Mouse (Mus musculus) adrenal gland, postnatal 25 days (tissue): ENCODE data around the gene Dgkg. TPM values are rescaled to one million over a fixed set of nuclear protein-coding genes. Genes with fewer than 3 reads are reported as not detected.

Experiments used
- DNase-seq: peaks from one replicate; pipeline ENCODE4 v3.0.0; 2021; ENCODE audit warnings: mixed read lengths
- total RNA-seq: library from RNA; stranded (reverse); gene quantifications from 2 replicates; pipeline ENCODE4 v1.2.3, GENCODE M21; 2021

The Dgkg gene
- total RNA-seq, 1 experiment from 2014 or later, result 3.6 TPM

GRCm38 (mm10) chr16:22645256-22645655 lies 11.8 kb downstream of the Dgkg start:
- DNase-seq, result no peak

DNA sequence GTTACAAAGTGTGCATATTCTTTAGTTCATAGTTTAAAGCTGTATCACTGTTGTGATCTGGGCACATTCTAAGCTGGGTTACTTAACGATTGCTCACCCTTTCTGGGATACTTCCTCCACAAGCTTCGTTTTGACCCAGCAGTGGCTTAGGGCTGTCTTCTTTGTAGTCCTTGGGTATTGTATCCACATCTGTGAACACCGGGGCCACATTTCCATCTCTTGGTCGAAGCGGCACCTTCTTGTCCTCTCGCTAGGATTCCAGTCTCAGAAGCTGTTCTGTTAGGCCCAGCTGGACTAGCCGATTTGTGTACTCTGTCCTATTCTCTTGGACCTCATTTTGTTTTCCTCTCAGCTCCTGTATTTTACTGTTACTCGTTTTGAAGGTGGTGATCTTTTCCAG lies 13.6 kb downstream of the Dgkg start:
- no peak for DNase-seq

DNA sequence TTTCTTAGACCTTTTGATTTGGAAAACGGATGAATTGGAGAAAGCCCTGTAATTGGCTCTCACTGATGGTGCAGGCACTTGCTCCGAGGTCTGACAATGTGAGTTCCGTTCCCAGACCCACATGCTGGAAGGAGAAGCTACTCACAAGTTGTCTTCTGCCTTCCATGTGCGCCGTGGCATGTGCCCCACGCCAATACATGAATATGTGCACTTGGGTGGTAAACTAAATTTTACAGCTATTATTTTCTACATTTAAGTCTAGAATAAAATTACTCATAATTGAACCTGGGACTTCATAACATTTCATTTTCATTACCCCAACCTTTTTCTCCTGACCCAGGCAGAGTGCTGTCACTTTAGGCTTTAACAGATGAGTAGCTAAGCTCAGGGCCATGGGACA lies 14.1 kb downstream of the Dgkg start:
- no peak for DNase-seq

GRCm38 (mm10) chr16:22642054-22642453 lies 15.0 kb downstream of the Dgkg start:
- no peak for DNase-seq

DNA sequence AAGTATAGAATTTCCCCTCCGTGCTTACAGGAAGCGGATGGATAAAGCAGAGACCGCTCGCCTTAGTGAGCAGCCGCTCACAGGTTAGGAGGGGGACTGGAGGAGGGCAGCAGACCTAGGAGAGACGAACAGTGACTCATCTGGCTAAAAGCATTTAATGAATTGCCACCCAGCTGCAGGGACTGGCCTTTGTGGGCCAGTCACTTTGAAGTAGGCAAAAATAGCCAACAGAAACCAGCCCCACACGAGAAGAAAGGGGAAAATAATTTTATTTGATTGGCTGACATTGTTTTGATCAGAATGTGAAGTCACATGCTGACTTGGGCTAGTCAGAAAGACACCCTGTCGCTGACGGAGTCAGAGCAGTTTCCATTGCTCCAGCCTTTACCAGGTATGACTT lies 15.4 kb downstream of the Dgkg start:
- DNase-seq, result peak; percentile 5

DNA sequence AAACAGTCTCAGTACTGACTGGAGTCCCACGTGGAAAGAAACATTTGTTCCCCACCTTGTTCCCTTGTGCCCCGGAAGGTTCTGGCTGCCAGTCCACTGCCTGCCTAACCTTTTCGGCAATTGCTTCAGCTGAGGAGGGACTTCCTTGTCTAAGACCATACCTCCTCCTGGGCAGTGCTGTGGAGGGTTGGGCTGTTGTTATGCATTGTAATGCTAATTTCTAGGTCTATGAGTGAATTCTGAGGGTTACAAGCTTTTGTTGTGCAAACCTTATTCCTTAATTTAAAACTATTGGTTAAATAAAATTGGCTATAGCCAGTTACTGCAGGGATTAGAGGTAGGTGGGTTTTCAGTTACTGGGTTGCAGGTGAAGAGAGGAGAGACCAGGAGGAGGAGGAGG lies 19.7 kb downstream of the Dgkg start:
- no peak for DNase-seq

DNA sequence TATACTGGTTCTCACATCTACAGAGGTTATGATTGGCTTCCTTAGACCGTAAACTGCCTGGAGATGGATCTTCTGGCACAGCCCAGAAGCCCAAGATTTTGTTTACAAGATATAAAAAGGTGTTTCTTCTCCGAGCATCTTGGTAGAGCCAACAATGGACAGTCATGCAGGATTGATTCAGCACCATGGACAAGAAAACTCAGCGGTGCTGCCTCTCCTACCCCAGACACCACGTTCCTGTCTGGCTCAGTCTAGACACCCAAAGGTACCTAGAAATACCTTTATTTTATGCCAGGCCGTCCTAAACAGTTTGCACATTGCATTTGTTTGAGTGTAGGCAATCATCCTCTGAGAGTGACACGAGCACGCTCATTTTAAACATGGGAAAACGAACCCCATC lies 21.3 kb downstream of the Dgkg start:
- no peak for DNase-seq

- DNase-seq, result no peak
Observed at GRCm38 (mm10) chr16:22633063-22633462, 24.0 kb downstream of the Dgkg start.

DNA sequence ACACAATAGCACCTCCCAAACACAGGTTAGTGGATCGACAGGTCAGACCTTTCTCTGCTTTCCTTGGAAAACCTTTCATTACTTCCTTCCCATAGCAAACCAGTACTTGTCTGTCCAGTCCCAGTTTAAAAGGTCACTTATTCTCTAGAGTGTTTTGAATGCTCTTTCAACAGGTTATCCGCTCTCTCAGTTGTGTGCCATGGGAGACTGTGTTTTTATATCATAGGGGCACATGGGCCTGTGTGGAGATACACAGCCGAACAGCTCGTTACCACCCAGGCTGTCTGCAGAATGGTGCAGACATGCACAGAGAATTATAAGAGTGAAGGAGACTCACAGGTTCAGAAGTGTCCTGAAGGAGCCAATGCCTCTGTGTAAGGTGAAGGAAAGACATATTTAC lies 26.7 kb downstream of the Dgkg start:
- DNase-seq, result no peak

DNA sequence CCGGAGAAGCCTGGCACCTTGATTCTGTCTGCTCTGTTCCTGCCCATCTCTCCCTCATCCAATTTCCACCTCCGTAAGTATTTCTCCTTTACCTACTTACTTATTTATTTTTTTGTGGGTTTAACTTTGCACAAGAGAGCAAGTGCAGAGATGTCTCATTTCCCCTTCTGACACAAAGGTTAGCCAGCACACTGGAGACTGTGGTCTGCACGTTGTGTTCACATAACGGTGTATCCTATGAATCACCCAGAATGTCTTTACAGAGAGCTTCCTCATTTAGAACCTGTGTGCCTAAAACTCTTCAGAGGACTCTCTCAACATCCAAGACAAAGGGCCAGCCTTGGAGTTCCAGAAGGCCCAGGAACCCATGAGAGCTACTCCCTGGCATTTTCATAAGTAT lies 27.1 kb downstream of the Dgkg start:
- DNase-seq, result no peak

DNA sequence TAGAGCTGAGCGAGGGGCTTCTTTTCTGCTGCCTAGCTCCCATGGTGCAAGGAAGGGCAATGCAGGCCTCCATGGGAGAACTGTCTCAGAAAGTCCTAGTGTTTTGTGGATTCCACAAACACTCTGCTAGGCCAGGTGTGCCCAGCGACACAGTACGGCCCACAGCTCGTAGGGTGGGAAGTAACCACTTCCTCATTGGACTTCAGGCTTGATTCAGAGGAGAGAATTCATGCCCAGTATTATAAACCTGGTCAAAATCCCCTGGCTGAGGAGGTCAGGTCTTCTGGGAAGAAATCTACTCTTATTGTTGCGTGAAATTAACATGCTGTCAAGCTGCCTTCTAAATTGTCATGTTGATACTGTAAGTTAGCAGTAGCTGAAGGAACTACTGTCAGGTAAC lies 31.0 kb downstream of the Dgkg start:
- no peak for DNase-seq

- DNase-seq, result no peak
Observed at GRCm38 (mm10) chr16:22625412-22625811, 31.6 kb downstream of the Dgkg start.

DNA sequence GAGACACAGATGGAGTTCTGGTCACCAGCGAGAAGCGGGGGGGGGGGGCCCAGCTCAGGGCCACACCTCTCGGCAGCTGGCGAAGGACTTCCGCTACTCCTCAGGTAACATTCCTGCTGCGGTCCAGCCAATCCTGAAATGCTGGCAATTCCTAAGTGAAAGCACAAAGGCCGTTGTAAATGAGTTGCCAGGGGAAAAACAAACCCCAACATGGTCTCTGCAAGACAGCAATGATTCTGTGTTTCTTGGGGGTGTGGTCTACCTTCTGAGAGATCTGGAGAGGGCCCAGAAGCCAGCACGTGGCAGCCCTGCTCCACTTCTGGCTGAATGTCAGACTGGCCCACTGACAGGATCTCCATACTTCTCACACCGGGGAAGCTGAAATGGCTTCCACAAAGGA lies 34.7 kb downstream of the Dgkg start:
- no peak for DNase-seq

DNA sequence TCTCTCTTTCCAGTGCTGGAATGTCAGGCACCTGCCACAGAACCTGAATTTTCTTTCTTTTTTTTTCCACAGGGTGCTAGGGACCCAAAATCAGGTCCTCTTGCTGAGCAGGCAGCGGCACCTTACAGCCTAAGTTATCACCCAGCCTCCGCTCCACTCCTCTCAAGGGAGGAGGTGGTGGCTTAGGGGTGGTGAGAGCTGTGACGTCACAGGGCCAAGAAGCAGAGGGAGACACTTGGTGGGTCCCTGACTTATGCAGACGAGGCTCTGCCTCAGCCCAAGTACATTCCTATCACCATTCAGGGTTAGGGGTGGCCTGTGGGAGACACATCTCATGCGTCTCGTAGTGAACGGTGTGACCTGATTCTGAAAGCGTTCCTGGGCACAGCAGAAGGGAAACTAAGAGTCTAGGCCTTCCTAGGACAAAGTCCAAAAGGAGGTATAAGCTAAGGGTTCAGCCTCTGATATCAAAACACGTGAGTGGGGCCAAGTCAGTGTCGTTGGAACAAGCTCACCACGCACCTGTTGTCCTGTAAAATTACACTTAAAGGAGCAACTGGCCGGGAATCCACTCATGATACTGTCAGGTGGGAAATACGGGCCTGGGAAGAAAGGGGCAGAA lies 35.6 kb downstream of the Dgkg start:
- no peak for DNase-seq

DNA sequence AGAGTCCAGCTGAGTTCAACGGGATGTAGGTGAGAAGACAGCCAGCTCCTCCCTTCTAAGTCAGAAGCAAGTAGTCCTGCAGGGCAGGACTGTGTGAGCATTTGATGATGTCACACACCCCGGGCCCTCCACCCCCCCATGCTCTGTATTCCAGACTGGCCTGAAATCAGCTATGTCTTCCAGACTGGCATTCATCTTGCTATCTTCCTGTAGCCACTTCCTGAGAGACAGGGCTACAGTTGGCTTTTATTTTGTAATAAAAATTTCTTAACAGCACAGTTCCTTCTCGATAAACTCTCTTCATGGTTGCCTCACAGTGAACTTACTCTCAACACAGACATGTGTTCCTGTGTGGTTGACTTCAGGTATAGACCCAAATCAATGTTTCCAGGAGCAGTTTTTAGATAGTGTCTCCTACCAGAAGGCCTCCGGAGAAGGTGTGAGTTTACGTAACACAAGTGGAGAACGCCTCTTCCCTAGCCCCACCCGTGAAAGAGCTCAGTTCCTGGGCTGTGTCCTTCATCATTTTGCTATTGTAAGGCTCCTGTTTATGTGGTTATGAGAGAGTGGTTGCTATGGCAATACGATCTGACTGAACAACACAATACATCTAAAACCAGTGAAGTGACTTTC lies 38.5 kb downstream of the Dgkg start:
- no peak for DNase-seq

GRCm38 (mm10) chr16:22615805-22616204 lies 41.2 kb downstream of the Dgkg start:
- no peak for DNase-seq

- no peak for DNase-seq
Observed at GRCm38 (mm10) chr16:22613186-22614073, 43.6 kb downstream of the Dgkg start.

DNA sequence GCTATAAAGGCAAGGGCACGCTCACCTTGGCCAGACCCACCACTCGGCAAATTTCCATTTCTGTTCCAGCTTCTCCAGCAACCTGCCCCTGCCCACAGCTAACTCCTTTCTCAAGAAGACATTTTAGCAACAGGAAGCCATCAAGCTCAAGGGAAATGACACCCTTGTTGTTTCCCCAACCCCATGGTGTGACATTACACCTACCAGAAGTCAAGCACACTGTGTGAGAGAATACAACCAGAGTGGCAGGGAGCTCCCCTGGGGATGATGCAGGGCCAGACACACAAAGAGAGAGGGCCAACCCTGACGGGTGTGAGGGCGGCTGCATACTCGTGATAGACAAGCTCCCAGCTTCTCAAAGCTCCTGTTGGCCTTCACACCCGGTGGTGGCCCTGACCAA lies 49.0 kb downstream of the Dgkg start:
- no peak for DNase-seq

- DNase-seq, result no peak
Observed at GRCm38 (mm10) chr16:22606989-22607388, 50.0 kb downstream of the Dgkg start.

GRCm38 (mm10) chr16:22602399-22602798 lies 54.6 kb downstream of the Dgkg start:
- DNase-seq, result no peak

DNA sequence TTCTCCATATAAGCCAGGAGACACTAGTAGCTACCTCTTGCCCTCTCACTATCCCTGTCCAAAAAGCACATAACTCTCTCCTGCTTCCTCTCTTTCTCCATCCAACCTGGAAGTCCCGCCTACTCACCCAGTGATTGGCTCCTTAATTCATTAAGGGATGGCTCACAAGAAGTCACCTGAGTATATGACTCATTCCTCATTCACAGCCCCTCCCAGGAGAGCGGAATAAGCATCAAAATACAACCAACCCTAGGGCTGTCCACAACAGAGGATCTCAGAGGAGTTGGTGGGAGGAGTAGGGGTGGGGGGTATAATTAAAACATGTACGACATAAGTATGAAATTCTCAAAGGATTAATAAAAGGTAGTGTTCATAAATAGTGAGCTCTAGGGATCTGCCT lies 55.3 kb downstream of the Dgkg start:
- no peak for DNase-seq

- no peak for DNase-seq
Observed at GRCm38 (mm10) chr16:22600108-22600699, 56.8 kb downstream of the Dgkg start.

DNA sequence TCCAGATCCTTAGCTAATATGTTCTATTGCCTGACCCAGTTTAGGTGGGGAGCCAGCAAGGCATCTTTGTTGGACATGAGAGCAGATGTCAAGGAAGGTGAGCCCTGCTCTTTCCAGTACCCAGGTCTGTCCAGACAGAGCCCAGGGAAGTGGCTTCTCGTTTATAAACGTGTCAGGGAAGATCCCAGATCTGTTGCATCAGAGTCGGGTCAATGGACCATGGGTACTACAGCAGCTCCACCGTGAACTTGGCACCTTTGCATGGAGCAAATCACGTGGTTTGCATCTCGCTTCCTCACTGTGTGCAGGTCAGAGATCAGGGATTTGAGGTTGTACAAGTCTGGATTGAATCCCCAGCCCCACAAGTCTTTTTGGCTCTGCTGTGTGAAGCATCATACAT lies 58.3 kb downstream of the Dgkg start:
- no peak for DNase-seq
